21 mouse cellular contexts compared by ENCODE assay signal in the genomic region with DNA sequence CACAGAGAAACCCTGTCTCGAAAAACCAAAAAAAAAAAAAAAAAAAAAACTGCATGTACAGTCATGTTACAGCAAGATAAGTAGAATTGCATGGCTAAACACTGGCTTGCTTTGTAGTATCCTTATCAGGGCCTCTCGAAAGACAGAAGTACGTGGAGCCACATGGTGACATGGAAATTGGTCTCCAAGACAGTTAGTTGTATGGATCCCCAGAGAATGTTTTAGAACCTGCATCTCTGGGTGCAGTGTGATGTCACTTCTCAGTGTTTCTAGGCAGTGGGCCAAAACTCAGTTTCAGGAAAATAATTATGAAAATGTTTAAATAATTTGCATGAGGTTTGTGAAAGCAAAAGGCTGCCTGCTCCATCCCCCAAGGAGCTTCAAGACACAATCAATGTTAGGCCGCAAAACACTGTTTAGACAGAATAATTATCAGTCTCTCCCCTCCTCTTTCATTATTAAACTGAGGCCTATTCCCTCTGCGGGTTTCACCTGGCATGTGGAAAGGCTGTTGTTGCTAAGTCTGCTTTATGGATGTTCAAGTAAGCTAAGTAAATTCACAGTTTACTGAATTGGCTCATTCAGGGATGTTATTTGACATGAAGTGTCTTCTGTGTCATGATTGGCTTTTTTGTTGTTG.
A peak's percentile ranks its signal among the peaks of the same experiment; 100 is the strongest.
DNase-seq lines count a peak whose midpoint lies in the region; ATAC-seq and TF ChIP-seq lines count a peak whose summit lies in the region.
"Had no signal": no experiment of that assay in that cellular context is flagged by ENCODE, and none has a peak within 500 bp of the region (broad histone marks: within the 10 kb centered on the region; RNA-seq: fewer than 3 reads in every experiment).

No protein-coding gene starts in this region.

- no peaks in the 10 kb centered on the region for H3K27me3 ChIP-seq in liver, embryonic 11.5 days (replicated peaks; ENCODE audit: control insufficient read depth, insufficient read depth, low read length)
- H3K27me3 ChIP-seq in MEL (ENCODE audit: control insufficient read depth in 1 of 2, insufficient read depth in 2 of 2, low read length in 2 of 2): no peaks in the 10 kb centered on the region
- H3K27me3 ChIP-seq in liver, embryonic 15.5 days: no peaks in the 10 kb centered on the region
- no peaks in the 10 kb centered on the region for H3K27me3 ChIP-seq in kidney, adult 2 months (replicated peaks; ENCODE audit: control insufficient read depth, insufficient read depth, low read length)
- H3K27me3 ChIP-seq in intestine, embryonic 15.5 days (replicated peaks): no peaks in the 10 kb centered on the region
- H3K27me3 ChIP-seq: embryonic facial prominence, embryonic 13.5 days; heart, embryonic 12.5 days; stomach, embryonic 15.5 days had no signal

- H3K4me1 ChIP-seq in liver, embryonic 11.5 days (replicated peaks; ENCODE audit: control insufficient read depth, insufficient read depth, low read length): no peaks in the 10 kb centered on the region
- H3K4me1 ChIP-seq in MEL (ENCODE audit: control insufficient read depth in 1 of 2, insufficient read depth in 2 of 2, low read length in 2 of 2): peaks cover 7 to 13% of the 10 kb centered on the region in 2 experiments; a peak in 3 of 4 replicates
- H3K4me1 ChIP-seq in liver, embryonic 15.5 days (replicated peaks): peaks cover 15% of the 10 kb centered on the region
- H3K4me1 ChIP-seq in kidney, adult 2 months (ENCODE audit: control insufficient read depth, insufficient read depth, low read length): no peaks in the 10 kb centered on the region
- no peaks in the 10 kb centered on the region for H3K4me1 ChIP-seq in intestine, embryonic 15.5 days (replicated peaks)
- H3K4me1 ChIP-seq: embryonic facial prominence, embryonic 13.5 days; heart, embryonic 12.5 days; stomach, embryonic 15.5 days had no signal

- no peaks in the 10 kb centered on the region for H3K9me3 ChIP-seq in liver, embryonic 11.5 days (ENCODE audit: control insufficient read depth, low read length)
- H3K9me3 ChIP-seq in MEL (replicated peaks; ENCODE audit: insufficient read depth, low read length): no peaks in the 10 kb centered on the region
- H3K9me3 ChIP-seq in liver, embryonic 15.5 days (replicated peaks): no peaks in the 10 kb centered on the region
- H3K9me3 ChIP-seq in intestine, embryonic 15.5 days: no peaks in the 10 kb centered on the region
- H3K9me3 ChIP-seq: embryonic facial prominence, embryonic 13.5 days; stomach, embryonic 15.5 days had no signal

- TF ChIP-seq RAD21 in MEL (IDR thresholded peaks at IDR 0.05; ENCODE audit: low read depth, low read length): no peak

- no peak overlapping the region for H3K4me2 ChIP-seq in liver, embryonic 11.5 days
- H3K4me2 ChIP-seq in liver, embryonic 15.5 days: no peak overlapping the region
- H3K4me2 ChIP-seq in intestine, embryonic 15.5 days (replicated peaks): no peak overlapping the region
- H3K4me2 ChIP-seq: embryonic facial prominence, embryonic 13.5 days; heart, embryonic 12.5 days; stomach, embryonic 15.5 days had no signal

- TF ChIP-seq POLR2A in MEL (IDR thresholded peaks at IDR 0.05; ENCODE audit: control insufficient read depth in 1 of 2, insufficient read depth in 1 of 2, low read depth in 1 of 2, low read length in 2 of 2, poor library complexity in 1 of 2): no peak
- no peak for TF ChIP-seq POLR2A in kidney, adult 2 months (IDR thresholded peaks at IDR 0.05; ENCODE audit: low read depth, low read length)

- H3K9ac ChIP-seq in liver, embryonic 11.5 days (ENCODE audit: low read depth, low read length): no peak overlapping the region
- no peak overlapping the region for H3K9ac ChIP-seq in MEL (ENCODE audit: control insufficient read depth, low read depth, low read length, poor library complexity, severe bottlenecking)
- H3K9ac ChIP-seq in liver, embryonic 15.5 days: no peak overlapping the region
- no peak overlapping the region for H3K9ac ChIP-seq in intestine, embryonic 15.5 days
- H3K9ac ChIP-seq: embryonic facial prominence, embryonic 13.5 days; heart, embryonic 12.5 days; stomach, embryonic 15.5 days had no signal

- TF ChIP-seq CTCF in MEL (IDR thresholded peaks at IDR 0.05 in 2 of 3, conservative IDR thresholded peaks at IDR 0.05 in 1 of 3; ENCODE audit: control insufficient read depth in 1 of 3, insufficient read depth in 1 of 3, low read depth in 2 of 3, low read length in 3 of 3, poor library complexity in 1 of 3, severe bottlenecking in 1 of 3): no peak
- no peak for TF ChIP-seq CTCF in kidney, adult 2 months (conservative IDR thresholded peaks at IDR 0.05; ENCODE audit: insufficient read depth, insufficient read length, low read depth, low read length)

- peak; percentile 91 for ATAC-seq in liver, embryonic 11.5 days (replicated peaks; ENCODE audit: low FRiP score)
- ATAC-seq in erythroid progenitor cell, adult 5-6 weeks (replicated peaks; ENCODE audit: low FRiP score, poor library complexity, severe bottlenecking): 0 out of 2 replicates have a peak, but pooled peaks have one; percentile 46
- ATAC-seq in liver, embryonic 15.5 days (ENCODE audit: insufficient read depth): peak; percentile 63
- ATAC-seq in intestine, embryonic 15.5 days: no peak
- ATAC-seq: activated CD4-positive, CD25-positive, alpha-beta regulatory T cell, adult 4 months; intestine, postnatal 0 days had no signal

- H3K27ac ChIP-seq in liver, embryonic 11.5 days (ENCODE audit: low read depth, low read length): peak overlapping the region; percentile 42; the same call in 1 of the 2 replicates
- peak overlapping the region; percentile 63 for H3K27ac ChIP-seq in MEL (ENCODE audit: control insufficient read depth, low read depth, low read length)
- H3K27ac ChIP-seq in liver, embryonic 15.5 days (replicated peaks): no peak overlapping the region
- no peak overlapping the region for H3K27ac ChIP-seq in kidney, adult 2 months (ENCODE audit: insufficient read depth, low read depth, low read length)
- H3K27ac ChIP-seq in intestine, embryonic 15.5 days: no peak overlapping the region
- H3K27ac ChIP-seq: embryonic facial prominence, embryonic 13.5 days; stomach, embryonic 15.5 days had no signal

- TF ChIP-seq EP300 in MEL (IDR thresholded peaks at IDR 0.05; ENCODE audit: low read depth in 1 of 2, low read length in 2 of 2): peak; percentile 69 to 74

- DNase-seq in liver, embryonic 11.5 days (ENCODE audit: low spot score): no peak
- DNase-seq in liver: no peak
- peak; percentile 81 for DNase-seq in MEL (ENCODE audit: low read depth, low spot score)
- no peak for DNase-seq in kidney, adult 2 months
- no peak for DNase-seq in B cell, adult 2 months
- DNase-seq: adrenal gland, postnatal 36 days; cerebellum, adult 11-12 months; gastrocnemius, postnatal 25 days; heart, postnatal 4 days; kidney, postnatal 14 days; layer of hippocampus, adult 9-11 months; right cerebral cortex, adult 18-20 months; thymus, postnatal 14 days had no signal

- no peaks in the 10 kb centered on the region for H3K36me3 ChIP-seq in liver, embryonic 11.5 days (ENCODE audit: control insufficient read depth, insufficient read depth, low read length)
- peaks cover 0 to 17% of the 10 kb centered on the region in 2 experiments; a peak in 2 of 4 replicates for H3K36me3 ChIP-seq in MEL (ENCODE audit: control insufficient read depth in 1 of 2, insufficient read depth in 2 of 2, low read length in 2 of 2)
- H3K36me3 ChIP-seq in liver, embryonic 15.5 days (replicated peaks): no peaks in the 10 kb centered on the region
- no peaks in the 10 kb centered on the region for H3K36me3 ChIP-seq in kidney, adult 2 months (ENCODE audit: control insufficient read depth, insufficient read depth, low read length)
- no peaks in the 10 kb centered on the region for H3K36me3 ChIP-seq in intestine, embryonic 15.5 days
- H3K36me3 ChIP-seq: embryonic facial prominence, embryonic 13.5 days; heart, embryonic 12.5 days; stomach, embryonic 15.5 days had no signal

- 54% methylated on average over 5 of the region's 5 CpGs for WGBS in liver, embryonic 11.5 days
- WGBS in liver, embryonic 15.5 days (ENCODE audit: insufficient replicate concordance): 32% methylated on average over 5 of the region's 5 CpGs
- WGBS in kidney, adult 2 months: 85% methylated on average over 5 of the region's 5 CpGs
- 78% methylated on average over 5 of the region's 5 CpGs for WGBS in intestine, embryonic 15.5 days

- H3K4me3 ChIP-seq in liver, embryonic 11.5 days (ENCODE audit: low read depth, low read length): no peak overlapping the region
- no peak overlapping the region for H3K4me3 ChIP-seq in MEL (ENCODE audit: control insufficient read depth in 1 of 2, insufficient read depth in 1 of 2, low read depth in 2 of 2, low read length in 2 of 2)
- H3K4me3 ChIP-seq in liver, embryonic 15.5 days (replicated peaks): no peak overlapping the region
- no peak overlapping the region for H3K4me3 ChIP-seq in kidney, adult 2 months (ENCODE audit: insufficient read depth, low read depth, low read length)
- no peak overlapping the region for H3K4me3 ChIP-seq in intestine, embryonic 15.5 days (replicated peaks)
- H3K4me3 ChIP-seq: embryonic facial prominence, embryonic 13.5 days; heart, embryonic 12.5 days; stomach, embryonic 15.5 days had no signal

- no peaks in the 10 kb centered on the region for H3K79me2 ChIP-seq in MEL (ENCODE audit: control insufficient read depth, insufficient read depth, low read length, poor library complexity)

TF ChIP-seq in MEL, 35 proteins besides CTCF, POLR2A, EP300 and RAD21 (continues in another document):
- TF ChIP-seq ZNF384 (IDR thresholded peaks at IDR 0.05; ENCODE audit: low read depth, low read length) (peak; percentile 93), MAX (IDR thresholded peaks at IDR 0.05; ENCODE audit: low read length) (peak; percentile 75), RCOR1 (IDR thresholded peaks at IDR 0.05; ENCODE audit: low read depth, low read length) (0 out of 2 replicates have a peak, but pooled peaks have one; percentile 10), MYC (IDR thresholded peaks at IDR 0.05; ENCODE audit: low read depth, low read length) (peak; percentile 75; the same call in 1 of the 2 replicates), BHLHE40 (IDR thresholded peaks at IDR 0.05; ENCODE audit: borderline replicate concordance, low read depth, low read length) (no peak), SIN3A (IDR thresholded peaks at IDR 0.05; ENCODE audit: low read length) (peak; percentile 32; the same call in 1 of the 2 replicates), SMC3 (IDR thresholded peaks at IDR 0.05; ENCODE audit: low read depth, low read length) (no peak), POLR2AphosphoS5 (IDR thresholded peaks at IDR 0.05; ENCODE audit: borderline replicate concordance, low read depth, low read length) (no peak), MXI1 (IDR thresholded peaks at IDR 0.05; ENCODE audit: low read depth, low read length) (peak; percentile 58; the same call in 1 of the 2 replicates), MYB (IDR thresholded peaks at IDR 0.05; ENCODE audit: low read depth, low read length) (no peak), GATA1 (IDR thresholded peaks at IDR 0.05; ENCODE audit: low read depth, low read length) (peak; percentile 84), POLR2AphosphoS2 (IDR thresholded peaks at IDR 0.05; ENCODE audit: low read length) (no peak), JUND (IDR thresholded peaks at IDR 0.05; ENCODE audit: low read depth, low read length) (no peak), HCFC1 (IDR thresholded peaks at IDR 0.05; ENCODE audit: low read depth, low read length) (no peak)

Comparison
In these comparisons a context has a peak if more than half of its experiments do, and no peak if none do; other contexts are left out.
1. H3K27ac ChIP-seq: peak in liver, embryonic 11.5 days (single experiment) and MEL (single experiment); none in liver, embryonic 15.5 days (single experiment), kidney, adult 2 months (single experiment) and intestine, embryonic 15.5 days (single experiment).